Mouse (Mus musculus): ENCODE data around the gene Psma7. TPM values are rescaled to one million over a fixed set of nuclear protein-coding genes. Genes with fewer than 3 reads are reported as not detected.

Gene Psma7
- 100 to 1,000 TPM; 167 to 177 TPM for total RNA-seq (2021)
- long read RNA-seq, experiment 1, transcript Psma7-201 (7 exons, 914 nt): major isoform, 294 of 354 reads
- long read RNA-seq, experiment 1, partial matches to known transcripts: 56 of 354 reads
- long read RNA-seq, experiment 1, other reads (novel, unspliced or antisense): 4 of 354 reads
- long read RNA-seq, experiment 2, transcript Psma7-201 (7 exons, 914 nt): major isoform, 198 of 267 reads
- long read RNA-seq, experiment 2, partial matches to known transcripts: 65 of 267 reads
- long read RNA-seq, experiment 2, other reads (novel, unspliced or antisense): 3 of 267 reads

DNA sequence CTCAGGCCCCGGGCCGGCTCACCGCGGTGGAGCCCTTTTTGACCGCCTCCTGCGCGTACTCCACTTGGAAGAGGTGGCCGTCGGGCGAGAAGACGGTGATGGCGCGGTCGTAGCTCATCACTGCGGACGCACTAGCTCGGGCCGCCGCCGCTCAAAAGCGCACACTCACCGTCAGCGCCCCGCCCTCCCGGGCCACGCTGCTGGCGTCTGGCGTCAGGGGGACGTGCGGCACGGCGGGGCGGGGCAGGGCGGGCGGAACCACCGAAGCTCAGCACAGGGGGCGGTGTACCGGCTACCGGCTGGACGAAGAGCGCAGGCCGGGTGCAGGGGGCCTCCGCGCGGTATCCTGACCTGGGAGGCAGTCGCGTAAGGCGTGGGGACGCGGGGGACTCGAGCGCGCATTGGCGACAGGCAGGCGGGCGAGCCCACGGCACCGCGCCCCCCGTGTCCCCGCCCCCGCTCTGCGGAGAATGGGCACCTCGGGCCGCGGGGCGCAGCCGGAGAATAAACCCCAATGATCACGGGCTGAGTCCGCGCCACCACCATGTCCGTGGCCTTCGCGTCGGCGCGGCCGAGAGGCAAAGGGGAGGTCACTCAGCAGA is at the start of gene Psma7, which contains the start of gene Ss18l1:
Psma7 (minus strand) TSS at position 178 of the 602 bp plus-strand sequence.
Ss18l1 (plus strand) TSS at position 254 of the 602 bp plus-strand sequence.
- intact Hi-C loops (cut with DNase I): loop anchor here (2.0 kb wide), 1 partner anchor 66 kb away; the partner anchor contains the start of gene Taf4

GRCm38 (mm10) chr2:180090285-180090684 is 48.1 kb upstream of the Psma7 start:
- no peak for DNase-seq
- intact Hi-C loops (cut with DNase I): no loop called here

More for the DNA sequence above, at the start of gene Psma7, which contains the start of gene Ss18l1:
- DNase-seq: peak; percentile 93

- intact Hi-C loops (cut with DNase I): no loop called here
Observed at GRCm38 (mm10) chr2:180087472-180087871, 45.2 kb upstream of the Psma7 start.

DNA sequence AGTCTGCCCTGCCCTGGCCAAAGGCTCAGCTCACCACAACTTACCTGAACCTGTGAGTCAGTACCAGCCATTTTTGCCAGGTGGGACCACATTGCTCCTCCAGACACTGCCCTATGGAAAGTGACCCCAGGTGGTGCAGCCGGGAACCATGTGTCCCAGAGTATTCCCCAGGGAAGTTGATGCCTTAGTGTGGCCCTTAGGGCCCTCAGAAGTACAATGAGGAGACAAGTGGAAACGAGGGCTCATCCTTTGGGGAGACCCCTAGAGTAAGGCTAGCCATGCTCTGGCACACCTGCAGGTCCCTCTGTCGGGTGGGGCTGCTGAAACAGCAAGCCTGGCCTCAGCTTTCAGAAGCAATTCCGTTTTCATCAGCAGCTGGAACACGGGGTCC is 44.4 kb upstream of the Psma7 start:
- intact Hi-C loops (cut with DNase I): no loop called here
- no peak for DNase-seq

More at GRCm38 (mm10) chr2:180087472-180087871, 45.2 kb upstream of the Psma7 start:
- no peak for DNase-seq

DNA sequence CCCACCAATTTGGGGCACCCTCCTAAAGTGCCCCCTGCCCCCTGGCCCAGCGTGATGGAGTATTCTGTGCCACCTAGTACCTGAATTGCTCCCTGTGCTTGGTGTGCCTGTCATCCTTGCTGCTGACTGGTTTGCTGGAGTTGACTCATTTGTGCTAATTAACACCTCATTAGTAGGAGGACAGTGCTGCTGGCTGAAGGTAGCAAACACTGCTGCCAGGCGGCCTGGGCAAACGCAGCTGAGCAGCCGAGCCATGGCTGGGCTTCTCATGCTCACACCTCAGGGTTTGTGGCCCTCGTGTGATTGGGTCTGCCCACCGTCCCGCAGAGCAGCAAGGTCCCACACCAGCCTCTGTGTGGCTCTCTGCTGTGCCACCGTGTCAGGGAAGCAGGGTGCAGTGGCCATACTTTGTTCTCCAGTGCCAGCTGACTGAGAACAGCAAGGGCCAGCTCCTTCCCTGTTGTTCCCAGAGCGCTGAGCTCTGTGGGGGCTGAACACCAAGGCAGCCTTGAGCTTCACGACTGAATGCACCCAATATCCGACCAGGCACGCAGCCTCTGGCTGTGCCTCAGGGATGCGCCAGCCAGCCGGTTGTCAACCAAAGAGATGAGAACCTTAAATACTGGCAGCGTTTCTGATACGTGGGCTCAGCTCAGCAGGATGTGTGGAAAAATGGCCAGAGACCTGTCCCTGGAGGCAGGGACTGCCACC is 43.8 kb upstream of the Psma7 start:
- intact Hi-C loops (cut with DNase I): no loop called here
- no peak for DNase-seq

DNA sequence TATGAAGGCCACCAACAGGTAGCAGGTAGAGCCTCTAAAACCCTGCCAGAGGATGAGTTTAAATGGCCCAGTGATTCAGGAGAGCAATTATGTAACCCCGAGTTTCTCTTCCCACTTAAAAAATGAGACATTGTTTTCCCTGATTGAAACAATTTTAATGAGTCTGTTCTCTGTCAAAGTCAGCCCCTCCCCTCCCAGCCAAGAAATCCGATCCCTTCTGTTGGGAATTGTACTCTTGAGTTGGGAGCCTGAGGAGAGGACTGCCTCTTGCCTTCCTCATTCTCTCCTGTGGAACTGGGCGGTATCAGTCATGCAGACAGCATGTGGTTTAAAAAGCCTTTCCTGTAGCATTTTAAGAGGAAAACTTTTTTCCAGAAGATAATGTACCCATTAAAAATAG is 42.3 kb upstream of the Psma7 start:
- DNase-seq: no peak
- intact Hi-C loops (cut with DNase I): no loop called here

DNA sequence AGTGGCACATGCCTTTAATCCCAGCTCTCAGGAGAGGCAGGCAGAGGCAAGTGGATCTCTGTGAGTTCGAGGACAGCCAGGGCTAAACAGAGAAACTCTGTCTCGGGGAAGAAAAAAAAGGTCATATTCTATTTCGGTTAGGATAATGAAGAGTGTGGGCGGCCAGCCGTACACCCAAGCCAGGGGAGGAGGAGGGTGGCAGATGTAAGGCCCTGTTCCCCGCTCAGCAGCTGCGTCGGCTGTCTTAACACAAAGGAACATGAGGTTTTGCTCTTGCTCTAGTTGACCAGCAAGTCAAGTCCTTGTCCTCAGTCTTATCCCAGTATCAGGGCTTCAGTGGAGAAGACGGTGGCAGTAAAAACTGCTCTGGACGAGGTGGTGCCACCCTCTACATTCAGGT is 40.8 kb upstream of the Psma7 start:
- intact Hi-C loops (cut with DNase I): no loop called here
- no peak for DNase-seq

- intact Hi-C loops (cut with DNase I): no loop called here
- no peak for DNase-seq
Observed at GRCm38 (mm10) chr2:180080680-180081079, 38.4 kb upstream of the Psma7 start.

DNA sequence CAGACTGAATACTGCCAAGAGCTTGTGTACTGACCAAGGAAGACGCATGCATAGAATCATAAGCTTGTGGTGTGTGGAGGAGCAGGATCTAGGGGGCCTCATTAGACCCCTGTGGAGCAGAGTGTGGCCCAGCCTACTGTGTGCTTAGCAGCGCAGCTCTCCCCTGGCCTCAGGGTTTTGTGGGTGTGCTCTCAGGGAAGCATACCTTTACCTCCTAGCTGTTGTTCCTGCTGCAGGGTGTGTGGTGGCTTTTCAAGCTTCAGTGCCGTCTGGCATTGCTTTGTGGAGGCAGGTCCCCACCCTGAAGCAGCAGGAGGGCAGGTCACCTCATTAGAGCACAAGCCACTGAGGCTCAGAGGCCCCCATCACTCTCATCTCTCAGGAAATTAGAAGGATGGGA is 35.4 kb upstream of the Psma7 start:
- intact Hi-C loops (cut with DNase I): no loop called here
- no peak for DNase-seq

GRCm38 (mm10) chr2:180072886-180073285 is 30.7 kb upstream of the Psma7 start:
- no peak for DNase-seq
- intact Hi-C loops (cut with DNase I): no loop called here

GRCm38 (mm10) chr2:180071671-180072070 is 29.4 kb upstream of the Psma7 start:
- intact Hi-C loops (cut with DNase I): no loop called here
- no peak for DNase-seq

DNA sequence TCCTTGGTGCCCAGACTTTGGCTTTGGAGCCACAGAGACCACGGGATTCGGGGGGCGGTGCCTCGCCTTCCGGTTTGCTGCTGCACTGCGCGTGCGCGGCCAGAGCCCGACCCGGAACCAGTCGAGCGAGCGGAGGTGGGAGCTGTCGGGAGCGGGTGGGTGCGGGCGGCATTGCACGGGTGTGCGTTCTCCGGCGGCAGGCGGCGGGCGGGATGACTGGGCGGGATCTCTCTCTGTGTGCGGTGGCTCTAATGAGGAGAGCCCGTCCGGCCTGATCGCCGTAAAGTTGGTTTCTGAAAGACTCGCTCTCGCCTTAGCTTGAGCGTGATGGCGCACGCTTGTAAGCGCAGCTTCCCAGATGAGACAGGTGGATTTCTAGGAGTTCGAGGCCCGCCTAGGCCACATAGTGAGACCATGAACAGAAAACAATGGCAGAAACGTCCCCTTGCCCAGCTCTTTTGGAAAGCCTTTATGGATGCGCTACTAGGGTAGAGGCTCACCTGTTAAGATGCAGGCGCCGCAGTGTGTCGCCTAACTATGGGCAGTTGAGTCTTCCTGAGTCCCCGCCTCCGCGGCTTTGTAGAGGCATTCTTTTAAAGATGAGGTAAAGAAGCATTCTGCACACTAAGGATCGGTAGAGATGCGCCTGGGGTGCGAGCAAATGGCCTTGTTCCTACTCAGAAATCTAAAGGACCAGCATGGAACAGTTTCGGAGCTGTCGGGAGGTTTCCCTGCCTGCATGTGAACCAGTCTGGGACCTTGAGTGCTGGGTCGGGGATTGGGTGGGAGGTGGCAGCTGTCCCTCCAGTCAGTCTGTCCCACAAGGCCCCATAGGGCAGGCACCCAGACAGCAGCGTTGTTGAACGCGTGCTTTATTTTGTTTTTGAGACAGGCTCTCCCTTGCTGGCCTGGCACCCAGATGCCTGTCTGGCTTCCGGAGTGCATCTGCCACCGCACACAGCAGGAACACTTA is 28.5 kb upstream of the Psma7 start, which contains the start of gene Mtg2:
Mtg2 (plus strand) TSS at position 108 of the 973 bp plus-strand sequence.
- peak; percentile 95 to 96 for DNase-seq
- intact Hi-C loops (cut with DNase I): no loop called here

GRCm38 (mm10) chr2:180069770-180070480 is 27.7 kb upstream of the Psma7 start:
- intact Hi-C loops (cut with DNase I): no loop called here
- no peak for DNase-seq

DNA sequence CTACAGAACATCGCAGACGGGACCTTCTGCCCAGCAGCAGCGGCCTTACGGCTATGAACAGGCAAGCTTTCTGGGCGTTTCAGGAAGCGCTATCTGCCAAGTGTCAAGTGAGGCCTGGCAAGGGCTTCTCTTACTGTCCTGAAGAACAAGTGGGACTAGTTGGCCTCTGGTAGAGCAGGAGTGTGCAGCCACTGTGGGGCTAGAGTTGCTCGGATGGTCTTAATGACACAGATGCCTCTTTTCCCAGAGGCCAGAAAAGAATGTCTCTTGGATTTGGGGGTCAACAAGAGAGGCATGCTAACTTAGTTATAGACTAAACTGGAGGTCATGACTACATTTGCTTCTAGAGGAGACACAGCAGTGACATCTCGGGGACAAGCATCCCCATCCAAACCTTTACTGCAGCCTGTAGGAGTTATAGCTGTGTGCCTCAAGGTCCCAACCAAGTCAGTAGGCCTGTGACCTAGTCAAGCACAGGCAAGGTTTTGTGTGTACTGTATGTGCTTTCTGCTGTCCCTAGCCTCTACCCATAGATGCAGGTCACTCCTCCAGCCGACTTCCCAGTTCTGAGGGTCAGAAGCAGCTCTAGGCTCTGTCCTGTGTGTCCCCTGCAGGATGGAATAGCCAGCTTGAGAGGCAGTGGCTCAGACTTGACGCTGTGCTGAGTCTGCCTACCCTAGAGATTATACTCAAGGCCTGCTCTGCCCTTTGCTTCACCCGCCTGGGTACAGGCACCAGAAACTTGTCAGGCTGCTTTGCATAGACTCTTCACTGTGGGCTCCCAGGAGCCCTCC is 21.3 kb upstream of the Psma7 start:
- DNase-seq: no peak
- intact Hi-C loops (cut with DNase I): no loop called here

DNA sequence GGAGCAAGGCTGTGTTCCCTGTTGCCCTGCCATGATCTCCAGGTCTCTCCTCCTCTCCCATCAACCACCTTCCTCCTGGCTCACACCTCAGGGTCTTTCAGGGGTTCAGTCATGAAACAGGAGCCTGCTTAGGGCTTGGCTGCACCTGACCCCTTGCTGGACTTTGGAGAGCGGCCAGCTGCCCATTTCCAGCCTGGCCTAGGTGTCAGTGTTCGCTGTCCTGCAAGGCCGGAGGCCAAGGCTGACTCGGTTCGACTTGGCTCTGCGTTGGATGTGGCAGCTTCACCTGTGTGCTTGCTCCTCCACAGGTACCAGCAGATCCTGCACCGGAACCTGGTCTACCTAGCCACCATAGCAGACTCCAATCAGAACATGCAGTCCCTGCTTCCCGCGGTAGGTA is 10.8 kb upstream of the Psma7 start:
- intact Hi-C loops (cut with DNase I): no loop called here
- no peak for DNase-seq

DNA sequence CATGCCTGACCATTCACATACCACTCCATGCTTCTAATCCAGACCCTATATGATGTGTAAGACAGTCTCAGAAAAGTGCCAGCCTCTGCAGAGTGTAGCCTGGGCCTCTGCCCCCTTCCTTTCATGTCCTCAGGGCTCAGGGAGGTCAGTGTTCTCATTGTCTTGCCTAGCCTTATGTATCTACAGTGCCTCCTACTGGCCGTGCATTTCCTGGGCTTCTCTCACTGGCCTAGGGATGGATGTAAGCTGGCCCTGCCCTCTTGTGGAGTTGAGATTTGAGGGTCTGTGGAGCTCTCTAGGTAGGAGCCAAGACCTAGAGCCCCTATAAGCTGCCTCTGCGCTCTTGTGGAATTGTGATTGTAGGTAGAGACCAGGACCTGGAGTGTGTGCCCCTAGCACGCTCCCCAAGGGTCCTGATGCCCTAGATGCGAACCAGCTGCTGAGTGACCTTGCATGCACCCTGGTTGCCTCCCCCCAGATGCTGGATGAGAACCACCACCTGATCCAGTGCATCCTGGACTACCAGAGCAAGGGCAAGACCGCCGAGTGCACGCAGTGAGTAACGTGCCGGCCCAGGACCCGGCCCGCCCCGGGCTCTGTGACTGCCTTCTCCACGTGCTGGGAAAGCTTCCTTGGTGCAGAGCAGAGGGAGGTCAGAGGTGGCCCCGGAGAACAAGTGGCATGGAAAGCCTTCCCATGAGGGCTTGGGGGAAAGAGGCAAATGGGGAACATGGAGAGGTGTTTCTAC is 9.9 kb upstream of the Psma7 start:
- DNase-seq: peak in 1 of 2 experiments; percentile 43
- intact Hi-C loops (cut with DNase I): loop anchor here (2.0 kb wide), 1 partner anchor 135 kb away; no protein-coding TSS in a partner anchor

DNA sequence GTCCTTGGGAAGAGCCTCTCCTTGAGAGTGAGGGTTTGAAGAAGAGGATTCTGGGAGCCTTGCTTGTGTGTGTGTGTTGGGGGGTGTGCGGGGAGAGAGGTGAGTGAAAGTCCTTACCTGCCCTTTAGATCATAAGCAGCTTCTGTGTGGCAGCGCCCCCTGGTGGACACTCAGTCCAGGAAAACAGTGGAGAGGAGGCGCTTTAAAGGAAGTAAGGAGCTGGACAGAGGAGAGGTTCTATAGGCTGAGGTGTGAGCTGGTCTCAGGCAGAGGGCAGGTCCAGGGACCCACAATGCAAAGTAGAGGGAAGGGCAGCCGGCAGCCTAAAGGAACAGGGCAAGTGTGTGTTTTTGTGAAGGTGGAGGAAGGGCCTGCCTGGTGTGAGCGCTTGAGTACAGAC is 8.8 kb upstream of the Psma7 start:
- intact Hi-C loops (cut with DNase I): loop anchor here (2.0 kb wide), 1 partner anchor 134 kb away; no protein-coding TSS in a partner anchor
- peak; percentile 84 to 89 for DNase-seq
